Mouse (Mus musculus): ENCODE measurements at regions not wholly inside any gene's neighbourhood (a gene's known extent, or its start where the extent isn't known, plus 50 kb on each side); places are given as distances from the start of the nearest gene placed in this dataset.

- in situ Hi-C loops (cut with MboI; ENCODE audit: low pct_ligation_motif_present, low pct_unique_long_range_greater_than_20kb, low sequenced_read_pairs), result no loop called here
- Histone ChIP-seq H3K4me1 (ENCODE audit: control insufficient read depth in 1 of 2, insufficient read depth in 2 of 2) (peaks cover 28 to 76% of the 10 kb centered on the region in 2 experiments), H3K4me2 (ENCODE audit: insufficient read depth, low read depth, poor library complexity, severe bottlenecking) (no peak overlapping the region), H3K4me3 (replicated peaks in 1 of 3; ENCODE audit: low read depth in 2 of 3, low read length in 2 of 3, poor library complexity in 1 of 3) (no peak overlapping the region), H3K27me3 (replicated peaks) (no peaks in the 10 kb centered on the region), H3K9me3 (replicated peaks; ENCODE audit: low read length) (peaks cover 3% of the 10 kb centered on the region), H3K79me2 (replicated peaks; ENCODE audit: control insufficient read depth, extremely low read depth, insufficient read depth, poor library complexity, severe bottlenecking) (no peaks in the 10 kb centered on the region), H3K27ac (ENCODE audit: insufficient read depth, low read depth) (no peak overlapping the region), H3K36me3 (replicated peaks in 1 of 2; ENCODE audit: control insufficient read depth in 1 of 2, insufficient read depth in 1 of 2, low read length in 1 of 2) (peaks cover 0 to 1% of the 10 kb centered on the region in 2 experiments), H3K9ac (ENCODE audit: insufficient read depth, low read depth) (no peak overlapping the region)
- dilution Hi-C loops (cut with MboI; ENCODE audit: extremely low pct_ligation_motif_present, extremely low pct_unique_long_range_greater_than_20kb, low sequenced_read_pairs), result no loop called here
- peak; percentile 85 for DNase-seq (ENCODE audit: extremely low read depth)
- TF ChIP-seq ZNF384 (IDR thresholded peaks at IDR 0.05; ENCODE audit: low read depth, low read length) (no peak), MAFK (IDR thresholded peaks at IDR 0.05; ENCODE audit: insufficient replicate concordance, low read length) (0 out of 2 replicates have a peak, but pooled peaks have one; percentile 30), ETS1 (conservative IDR thresholded peaks at IDR 0.05; ENCODE audit: low read depth, low read length) (peak; percentile 91), HCFC1 (IDR thresholded peaks at IDR 0.05; ENCODE audit: low read depth, low read length) (no peak), IRF4 (IDR thresholded peaks at IDR 0.05; ENCODE audit: low read depth, low read length) (peak; percentile 36; the same call in 1 of the 2 replicates), ZC3H11A (IDR thresholded peaks at IDR 0.05; ENCODE audit: low read depth, low read length) (no peak), PAX5 (IDR thresholded peaks at IDR 0.05; ENCODE audit: low read length) (no peak), SIN3A (IDR thresholded peaks at IDR 0.05; ENCODE audit: low read length) (no peak), ELF1 (IDR thresholded peaks at IDR 0.05; ENCODE audit: low read depth, low read length) (peak; percentile 71), MAZ (IDR thresholded peaks at IDR 0.05; ENCODE audit: low read depth, low read length) (no peak), TCF12 (IDR thresholded peaks at IDR 0.05; ENCODE audit: low read depth, low read length) (peak; percentile 89), MAX (IDR thresholded peaks at IDR 0.05; ENCODE audit: low read length) (no peak; the same call in none of the 2 replicates), JUN (IDR thresholded peaks at IDR 0.05; ENCODE audit: insufficient read depth, low read depth, low read length) (peak; percentile 86), CTCF (conservative IDR thresholded peaks at IDR 0.05 in 1 of 2, IDR thresholded peaks at IDR 0.05 in 1 of 2; ENCODE audit: low read depth in 2 of 2, low read length in 2 of 2) (no peak), NELFE (IDR thresholded peaks at IDR 0.05; ENCODE audit: low read depth, low read length) (no peak), RCOR1 (conservative IDR thresholded peaks at IDR 0.05; ENCODE audit: low read depth, low read length) (peak; percentile 74; the same call in 1 of the 2 replicates), MYC (IDR thresholded peaks at IDR 0.05; ENCODE audit: low read depth, low read length) (peak; percentile 62), POLR2AphosphoS2 (IDR thresholded peaks at IDR 0.05; ENCODE audit: low read depth, low read length) (no peak), JUND (conservative IDR thresholded peaks at IDR 0.05; ENCODE audit: low read depth, low read length) (peak; percentile 80; the same call in 1 of the 2 replicates), NRF1 (IDR thresholded peaks at IDR 0.05; ENCODE audit: low read depth, low read length) (no peak), ZMIZ1 (IDR thresholded peaks at IDR 0.05; ENCODE audit: low read depth, low read length) (no peak), MEF2A (IDR thresholded peaks at IDR 0.05; ENCODE audit: borderline replicate concordance, low read depth, low read length) (peak; percentile 61), CHD2 (IDR thresholded peaks at IDR 0.05; ENCODE audit: low read length) (no peak), POLR2A (IDR thresholded peaks at IDR 0.05; ENCODE audit: low read depth, low read length) (no peak; the same call in 1 of the 2 replicates), RAD21 (IDR thresholded peaks at IDR 0.05; ENCODE audit: low read depth, low read length) (no peak; the same call in 1 of the 2 replicates), UBTF (IDR thresholded peaks at IDR 0.05; ENCODE audit: low read depth, low read length) (no peak), BHLHE40 (IDR thresholded peaks at IDR 0.05; ENCODE audit: low read depth, low read length) (peak; percentile 88), EP300 (IDR thresholded peaks at IDR 0.05; ENCODE audit: low read length) (peak; percentile 83)
Observed at GRCm38 (mm10) chr2:128318956-128319355, 193.1 kb downstream of the Bcl2l11 start.

Measured in CH12.LX (cell line).